In genomic region chr6:120011440-120011839, GRCm38 (mm10) we compare ENCODE assay signal across 23 mouse cellular contexts. TPM values are rescaled to one million over a fixed set of nuclear protein-coding genes. Genes with fewer than 3 reads are reported as not detected.
DNase-seq lines count a peak whose midpoint lies in the region; ATAC-seq and TF ChIP-seq lines count a peak whose summit lies in the region.
"Had no signal": no experiment of that assay in that cellular context is flagged by ENCODE, and none has a peak within 500 bp of the region (broad histone marks: within the 10 kb centered on the region; RNA-seq: fewer than 3 reads in every experiment).

No protein-coding gene starts in this region.

- no peak overlapping the region for H3K4me2 ChIP-seq in liver, embryonic 13.5 days
- no peak overlapping the region for H3K4me2 ChIP-seq in liver, embryonic 11.5 days
- 0 out of 2 replicates have a peak overlapping the region, but pooled peaks have one; percentile 37 for H3K4me2 ChIP-seq in liver, embryonic 16.5 days (ENCODE audit: low read depth, low read length)
- H3K4me2 ChIP-seq: embryonic facial prominence, embryonic 13.5 days; forebrain, embryonic 15.5 days; heart, embryonic 11.5 days; heart, embryonic 15.5 days; hindbrain, embryonic 12.5 days had no signal

- DNase-seq in liver, embryonic 13.5 days = no peak
- no peak for DNase-seq in liver, embryonic 11.5 days (ENCODE audit: low spot score)
- DNase-seq in lung, adult 2 months = no peak
- DNase-seq in heart, postnatal 25 days (ENCODE audit: low spot score) = no peak
- no peak for DNase-seq in spleen, adult 18-20 months
- no peak for DNase-seq in adrenal gland, adult (ENCODE audit: inconsistent age in 2 of 2, low spot score in 1 of 2)
- DNase-seq: adrenal gland, adult 8-10 months; adrenal gland, postnatal 36 days; cerebellum, adult 18-20 months; cerebellum, adult 9-11 months; cerebellum, postnatal 36 days; gastrocnemius, postnatal 14 days; heart, adult 2 months; heart, postnatal 14 days had no signal

- intact Hi-C loops in heart, postnatal 25 days (cut with DNase I) = no loop called here

- H3K4me1 ChIP-seq in liver, embryonic 13.5 days (replicated peaks) = peaks cover 64% of the 10 kb centered on the region
- peaks cover 3% of the 10 kb centered on the region; the same call in 1 of the 2 replicates for H3K4me1 ChIP-seq in liver, embryonic 11.5 days (replicated peaks; ENCODE audit: control insufficient read depth, insufficient read depth, low read length)
- H3K4me1 ChIP-seq in erythroblast, embryonic 14.5 days (ENCODE audit: control insufficient read depth) = peaks cover 83% of the 10 kb centered on the region
- peaks cover 35% of the 10 kb centered on the region for H3K4me1 ChIP-seq in liver, embryonic 16.5 days (ENCODE audit: control insufficient read depth, low read depth, low read length)
- H3K4me1 ChIP-seq in lung, adult 2 months (ENCODE audit: control insufficient read depth, insufficient read depth, low read length) = peaks cover 6% of the 10 kb centered on the region
- H3K4me1 ChIP-seq: forebrain, embryonic 15.5 days; hindbrain, embryonic 12.5 days had no signal

- H3K9me3 ChIP-seq in liver, embryonic 13.5 days (replicated peaks) = no peaks in the 10 kb centered on the region
- H3K9me3 ChIP-seq in liver, embryonic 11.5 days (ENCODE audit: control insufficient read depth, low read length) = no peaks in the 10 kb centered on the region
- no peaks in the 10 kb centered on the region for H3K9me3 ChIP-seq in erythroblast, embryonic 14.5 days (ENCODE audit: control insufficient read depth, low read length)
- no peaks in the 10 kb centered on the region for H3K9me3 ChIP-seq in liver, embryonic 16.5 days (replicated peaks; ENCODE audit: control insufficient read depth, low read length)
- H3K9me3 ChIP-seq: embryonic facial prominence, embryonic 13.5 days; forebrain, embryonic 15.5 days; heart, embryonic 15.5 days; hindbrain, embryonic 12.5 days had no signal

- peak overlapping the region; percentile 93 for H3K27ac ChIP-seq in liver, embryonic 13.5 days
- no peak overlapping the region for H3K27ac ChIP-seq in liver, embryonic 11.5 days (ENCODE audit: low read depth, low read length)
- peak overlapping the region; percentile 89 for H3K27ac ChIP-seq in liver, embryonic 16.5 days (ENCODE audit: low read length)
- H3K27ac ChIP-seq: embryonic facial prominence, embryonic 13.5 days; forebrain, embryonic 15.5 days; heart, adult 2 months; heart, embryonic 15.5 days; hindbrain, embryonic 12.5 days had no signal

- peaks cover 2% of the 10 kb centered on the region; the same call in 1 of the 2 replicates for H3K36me3 ChIP-seq in liver, embryonic 13.5 days
- H3K36me3 ChIP-seq in liver, embryonic 11.5 days (ENCODE audit: control insufficient read depth, insufficient read depth, low read length) = no peaks in the 10 kb centered on the region
- peaks cover 50% of the 10 kb centered on the region for H3K36me3 ChIP-seq in erythroblast, embryonic 14.5 days (ENCODE audit: control insufficient read depth)
- no peaks in the 10 kb centered on the region for H3K36me3 ChIP-seq in liver, embryonic 16.5 days (ENCODE audit: control insufficient read depth, insufficient read depth)
- H3K36me3 ChIP-seq: embryonic facial prominence, embryonic 13.5 days; forebrain, embryonic 15.5 days; heart, embryonic 15.5 days; hindbrain, embryonic 12.5 days had no signal

- ATAC-seq in liver, embryonic 13.5 days (ENCODE audit: low read depth) = peak; percentile 63
- no peak for ATAC-seq in liver, embryonic 11.5 days (replicated peaks; ENCODE audit: low FRiP score)
- peak; percentile 67 for ATAC-seq in liver, embryonic 16.5 days (ENCODE audit: low read depth)
- ATAC-seq: forebrain, embryonic 15.5 days; hindbrain, embryonic 16.5 days; inflammation-experienced regulatory T-cells, adult 6 months had no signal

- no peaks in the 10 kb centered on the region for H3K27me3 ChIP-seq in liver, embryonic 13.5 days
- H3K27me3 ChIP-seq in liver, embryonic 11.5 days (replicated peaks; ENCODE audit: control insufficient read depth, insufficient read depth, low read length) = no peaks in the 10 kb centered on the region
- no peaks in the 10 kb centered on the region for H3K27me3 ChIP-seq in erythroblast, embryonic 14.5 days (ENCODE audit: control insufficient read depth)
- no peaks in the 10 kb centered on the region for H3K27me3 ChIP-seq in liver, embryonic 16.5 days (ENCODE audit: control insufficient read depth, insufficient read depth, low read depth, low read length)
- H3K27me3 ChIP-seq: embryonic facial prominence, embryonic 13.5 days; forebrain, embryonic 15.5 days; heart, embryonic 15.5 days; hindbrain, embryonic 12.5 days had no signal

- H3K4me3 ChIP-seq in liver, embryonic 13.5 days (replicated peaks) = no peak overlapping the region
- H3K4me3 ChIP-seq in liver, embryonic 11.5 days (ENCODE audit: low read depth, low read length) = no peak overlapping the region
- peak overlapping the region; percentile 20 for H3K4me3 ChIP-seq in erythroblast, embryonic 14.5 days (replicated peaks)
- H3K4me3 ChIP-seq in liver, embryonic 16.5 days (ENCODE audit: low read depth, low read length) = no peak overlapping the region
- H3K4me3 ChIP-seq in lung, adult 2 months (replicated peaks; ENCODE audit: extremely low read depth, low read depth, low read length) = no peak overlapping the region
- H3K4me3 ChIP-seq: embryonic facial prominence, embryonic 13.5 days; forebrain, embryonic 15.5 days; heart, adult 2 months; heart, embryonic 15.5 days; hindbrain, embryonic 12.5 days had no signal

- WGBS in liver, embryonic 13.5 days (ENCODE audit: insufficient replicate concordance) = 49% methylated on average over 1 of the region's 1 CpGs
- WGBS in liver, embryonic 11.5 days = 79% methylated on average over 1 of the region's 1 CpGs
- WGBS in liver, embryonic 16.5 days (ENCODE audit: insufficient replicate concordance) = 60% methylated on average over 1 of the region's 1 CpGs
- 89% methylated on average over 1 of the region's 1 CpGs for WGBS in lung, adult 2 months

- H3K9ac ChIP-seq in liver, embryonic 13.5 days = no peak overlapping the region; the same call in 1 of the 2 replicates
- no peak overlapping the region for H3K9ac ChIP-seq in liver, embryonic 11.5 days (ENCODE audit: low read depth, low read length)
- no peak overlapping the region for H3K9ac ChIP-seq in liver, embryonic 16.5 days (ENCODE audit: low read depth, low read length)
- H3K9ac ChIP-seq: embryonic facial prominence, embryonic 13.5 days; forebrain, embryonic 15.5 days; heart, embryonic 15.5 days; hindbrain, embryonic 12.5 days had no signal

- no peak for TF ChIP-seq POLR2A in lung, adult 2 months (IDR thresholded peaks at IDR 0.05; ENCODE audit: borderline replicate concordance, extremely low read depth, low read depth, low read length)

- no peak for TF ChIP-seq CTCF in lung, adult 2 months (IDR thresholded peaks at IDR 0.05; ENCODE audit: insufficient read depth, low read length)

RNA-seq across cellular contexts. Expression of gene Wnk1, which starts 27.0 kb away (rescaled TPM):
- 32.8 and 34.8 TPM in 2 replicates for polyA plus RNA-seq in liver, embryonic 13.5 days (2015; fragmentation: Nextera tagmentation; extraction: Ambion mirVana)
- 46.6 and 55.2 TPM in 2 replicates for polyA plus RNA-seq in liver, embryonic 11.5 days (2014; fragmentation: Nextera tagmentation; extraction: Ambion mirVana)
- polyA plus RNA-seq in erythroblast, embryonic 14.5 days (2012) = 3.1 and 4.3 TPM in 2 replicates
- 23.2 and 28.8 TPM in 2 replicates for polyA plus RNA-seq in liver, embryonic 16.5 days (2015; fragmentation: Nextera tagmentation; extraction: Ambion mirVana)
- polyA plus RNA-seq in lung, adult 2 months (2012; rRNA removed) = 131 and 136 TPM in 2 replicates
- 100 to 1,000 TPM; 296 to 335 TPM for total RNA-seq in heart, postnatal 25 days (2021)
